Mouse (Mus musculus) forebrain, embryonic 11.5 days (tissue): ENCODE measurements at regions not wholly inside any gene's neighbourhood (a gene's known extent, or its start where the extent isn't known, plus 50 kb on each side); places are given as distances from the start of the nearest gene placed in this dataset.
A peak's percentile ranks its signal among the peaks of the same experiment; 100 is the strongest.

Experiments
- ATAC-seq: fragments of 200-750 bp; cut with Nextera tagmentation; replicated peaks from 2 replicates; pipeline ENCODE4 v1.8.0; 2017; ENCODE audit warnings: moderate TSS enrichment; ENCODE audit not compliant: low FRiP score
- DNase-seq: peaks from one replicate; pipeline ENCODE4 v3.0.0-alpha.2; 2017; ENCODE audit warnings: low spot score
- H3K27ac ChIP-seq: fragments of 300-500 bp; sonication (generic); 2 replicates; pipeline ENCODE4 v1.5.1; 2014; ENCODE audit warnings: low read depth, low read length
- H3K27me3 ChIP-seq: fragments of 300-500 bp; sonication (generic); 2 replicates; pipeline ENCODE4 v1.6.1; 2014; ENCODE audit warnings: mild to moderate bottlenecking, low read length, mixed read lengths; ENCODE audit not compliant: control insufficient read depth, insufficient read depth
- H3K36me3 ChIP-seq: fragments of 300-500 bp; sonication (generic); 2 replicates; pipeline ENCODE4 v1.6.1; 2014; ENCODE audit warnings: mild to moderate bottlenecking, low read length, moderate library complexity, mixed read lengths; ENCODE audit not compliant: control insufficient read depth, insufficient read depth
- H3K4me1 ChIP-seq: fragments of 300-500 bp; sonication (generic); replicated peaks from 2 replicates; pipeline ENCODE4 v1.6.1; 2014; ENCODE audit warnings: low read length, mixed read lengths; ENCODE audit not compliant: control insufficient read depth, insufficient read depth
- H3K4me2 ChIP-seq: fragments of 300-500 bp; sonication (generic); 2 replicates; pipeline ENCODE4 v1.6.1; 2014; ENCODE audit warnings: low read depth, mild to moderate bottlenecking, low read length, moderate library complexity, mixed read lengths; ENCODE audit not compliant: severe bottlenecking
- H3K4me3 ChIP-seq: fragments of 300-500 bp; sonication (generic); 2 replicates; pipeline ENCODE4 v1.5.1; 2014; ENCODE audit warnings: low read depth, low read length
- H3K9ac ChIP-seq: fragments of 300-500 bp; sonication (generic); 2 replicates; pipeline ENCODE4 v1.6.1; 2014; ENCODE audit warnings: low read length
- H3K9me3 ChIP-seq: fragments of 300-500 bp; sonication (generic); 2 replicates; pipeline ENCODE4 v1.6.1; 2016; ENCODE audit warnings: low read length, mixed read lengths; ENCODE audit not compliant: control insufficient read depth
- WGBS: fragments of 180-500 bp; shearing (Covaris S2); extraction: QIAGEN DNeasy Blood & Tissue Kit; methylation state at CpG from one replicate; pipeline ENCODE4 v1.1.7; 2014; 5-methylcytosine and 5-hydroxymethylcytosine counted together

DNA sequence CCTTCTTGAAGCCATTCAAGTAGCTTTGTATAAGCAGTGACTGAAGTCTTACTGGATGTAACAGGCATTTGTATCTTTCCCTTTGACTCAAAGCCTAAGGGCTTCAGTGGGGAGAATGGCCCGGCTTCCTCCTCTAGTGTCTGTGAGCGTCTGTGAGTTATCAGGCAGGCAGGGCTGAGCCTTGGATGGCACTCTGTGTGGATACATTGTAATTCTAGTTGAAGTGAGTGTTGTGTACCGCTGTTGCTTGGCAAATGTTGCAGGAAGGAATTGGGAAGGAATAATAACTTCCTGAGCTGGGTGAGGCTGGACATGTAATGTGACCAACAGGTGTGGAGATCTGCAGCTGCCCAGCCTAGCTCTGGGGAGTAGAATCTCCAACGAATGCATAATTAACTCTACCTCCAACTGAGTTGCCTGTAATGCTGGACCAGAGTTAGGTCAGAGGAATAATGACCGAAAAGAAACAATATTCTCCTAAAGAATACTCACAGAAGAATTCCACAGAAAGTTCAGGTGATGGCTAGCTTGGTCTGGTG lies 120.7 kb upstream of the Tut7 start:
- Histone ChIP-seq H3K9ac (no peak overlapping the region), H3K4me2 (no peak overlapping the region), H3K4me1 (peaks cover 2% of the 10 kb centered on the region; the same call in 1 of the 2 replicates), H3K4me3 (no peak overlapping the region), H3K27ac (no peak overlapping the region), H3K9me3 (no peaks in the 10 kb centered on the region), H3K36me3 (no peaks in the 10 kb centered on the region), H3K27me3 (no peaks in the 10 kb centered on the region)
- DNase-seq (no peak), ATAC-seq (no peak)
- WGBS, result 52% methylated on average over 5 of the region's 5 CpGs

DNA sequence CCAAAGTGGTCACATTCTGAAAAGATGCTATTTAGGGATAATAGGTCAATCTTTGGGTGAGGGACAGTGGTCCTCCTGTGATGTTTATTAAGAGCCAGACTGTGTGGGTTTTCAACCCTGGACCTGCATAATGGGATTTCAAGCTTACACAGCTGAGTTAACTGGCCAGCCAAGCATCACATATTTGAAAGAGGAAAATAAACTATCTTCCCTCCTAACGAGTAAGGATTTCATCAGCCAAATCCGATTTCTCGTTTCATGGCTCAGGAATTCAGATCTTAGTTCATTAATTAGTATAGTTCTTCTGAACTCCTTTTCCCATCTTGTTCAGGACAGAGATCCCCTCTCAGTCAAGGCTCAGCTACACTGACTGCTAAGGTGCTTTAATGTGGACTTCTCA lies 120.1 kb upstream of the Tut7 start:
- H3K4me2 ChIP-seq, result no peak overlapping the region

GRCm38 (mm10) chr13:59941519-59941918 lies 118.6 kb upstream of the Tut7 start:
- no peak overlapping the region for H3K4me2 ChIP-seq
- no peak overlapping the region for H3K27ac ChIP-seq
- ATAC-seq (no peak), DNase-seq (no peak)
- H3K9ac ChIP-seq, result no peak overlapping the region; the same call in 1 of the 2 replicates
- WGBS, result 75% methylated on average over 3 of the region's 3 CpGs
- no peaks in the 10 kb centered on the region for H3K36me3 ChIP-seq
- H3K4me1 ChIP-seq, result peaks cover 2% of the 10 kb centered on the region; the same call in 1 of the 2 replicates
- no peaks in the 10 kb centered on the region for H3K27me3 ChIP-seq
- no peaks in the 10 kb centered on the region for H3K9me3 ChIP-seq
- H3K4me3 ChIP-seq, result no peak overlapping the region

More for the DNA sequence above, 120.1 kb upstream of the Tut7 start:
- 26% methylated on average over 3 of the region's 3 CpGs for WGBS
- no peak for ATAC-seq
- Histone ChIP-seq H3K27ac (no peak overlapping the region), H3K27me3 (no peaks in the 10 kb centered on the region), H3K4me3 (no peak overlapping the region), H3K4me1 (peaks cover 2% of the 10 kb centered on the region; the same call in 1 of the 2 replicates), H3K9ac (no peak overlapping the region), H3K9me3 (no peaks in the 10 kb centered on the region), H3K36me3 (no peaks in the 10 kb centered on the region)
- DNase-seq, result no peak

GRCm38 (mm10) chr13:59940414-59941205 lies 117.7 kb upstream of the Tut7 start:
- H3K9ac ChIP-seq, result peak overlapping the region; percentile 30
- 24% methylated on average over 16 of the region's 16 CpGs for WGBS
- H3K27ac ChIP-seq, result no peak overlapping the region

DNA sequence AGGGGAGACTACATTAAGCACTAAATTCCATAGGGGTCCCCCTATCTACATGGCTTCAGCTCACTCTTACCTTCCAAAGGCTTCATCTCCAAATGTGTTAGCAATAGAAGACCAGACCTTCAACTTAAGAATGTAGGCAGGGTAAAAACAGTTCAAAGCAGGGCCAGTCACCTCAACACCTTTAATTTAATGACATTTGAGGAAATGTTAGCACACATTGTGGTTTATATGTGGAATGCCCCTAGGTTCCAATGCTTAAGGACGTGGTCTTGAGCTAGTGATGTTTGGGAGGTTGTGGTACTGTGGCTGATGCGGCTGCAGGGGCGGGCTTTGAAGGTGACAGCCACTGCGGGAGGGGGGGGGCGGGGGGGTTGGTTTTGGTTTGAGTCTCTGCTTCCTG lies 116.9 kb upstream of the Tut7 start:
- H3K4me3 ChIP-seq, result no peak overlapping the region
- DNase-seq (no peak), ATAC-seq (no peak)
- WGBS, result 66% methylated on average over 5 of the region's 5 CpGs
- no peak overlapping the region for H3K9ac ChIP-seq
- no peaks in the 10 kb centered on the region for H3K36me3 ChIP-seq
- H3K27ac ChIP-seq, result no peak overlapping the region
- H3K9me3 ChIP-seq, result no peaks in the 10 kb centered on the region
- H3K4me2 ChIP-seq, result no peak overlapping the region
- peaks cover 2% of the 10 kb centered on the region; the same call in 1 of the 2 replicates for H3K4me1 ChIP-seq
- H3K27me3 ChIP-seq, result no peaks in the 10 kb centered on the region

More at GRCm38 (mm10) chr13:59940414-59941205, 117.7 kb upstream of the Tut7 start:
- H3K27me3 ChIP-seq, result no peaks in the 10 kb centered on the region
- no peak overlapping the region for H3K4me3 ChIP-seq
- no peak for DNase-seq
- peak; percentile 39; the same call in 1 of the 2 replicates for ATAC-seq
- peak overlapping the region; percentile 40 for H3K4me2 ChIP-seq
- no peaks in the 10 kb centered on the region for H3K9me3 ChIP-seq
- peaks cover 2% of the 10 kb centered on the region; the same call in 1 of the 2 replicates for H3K4me1 ChIP-seq
- H3K36me3 ChIP-seq, result no peaks in the 10 kb centered on the region

DNA sequence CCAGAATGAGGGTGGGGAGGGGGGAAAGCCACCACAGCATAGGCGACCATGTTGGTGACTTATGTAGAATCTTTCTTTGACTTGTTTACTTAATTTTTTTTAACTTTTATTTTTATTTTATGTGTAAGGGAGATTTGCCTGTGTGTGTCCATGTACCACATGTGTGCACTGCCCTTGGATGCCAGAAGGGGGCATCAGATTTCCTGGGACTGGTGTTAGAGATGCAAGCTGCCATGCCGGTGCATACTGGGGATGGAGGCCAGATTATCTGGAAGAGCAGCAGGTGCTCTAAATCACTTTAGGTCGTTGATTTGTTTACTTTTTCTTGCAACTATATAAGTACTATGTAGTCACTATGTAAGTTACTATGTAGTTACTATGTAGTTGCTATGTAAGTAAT lies 114.2 kb upstream of the Tut7 start:
- peaks cover 2% of the 10 kb centered on the region; the same call in 1 of the 2 replicates for H3K4me1 ChIP-seq
- H3K4me2 ChIP-seq, result no peak overlapping the region
- H3K27ac ChIP-seq, result no peak overlapping the region
- H3K27me3 ChIP-seq, result no peaks in the 10 kb centered on the region
- no peaks in the 10 kb centered on the region for H3K9me3 ChIP-seq
- H3K4me3 ChIP-seq, result no peak overlapping the region
- no peaks in the 10 kb centered on the region for H3K36me3 ChIP-seq
- ATAC-seq (no peak), DNase-seq (no peak)
- WGBS, result 62% methylated on average over 3 of the region's 3 CpGs
- no peak overlapping the region for H3K9ac ChIP-seq

- 59% methylated on average over 1 of the region's 1 CpGs for WGBS
- H3K9me3 ChIP-seq, result no peaks in the 10 kb centered on the region
- no peak overlapping the region for H3K9ac ChIP-seq
- no peaks in the 10 kb centered on the region for H3K36me3 ChIP-seq
- ATAC-seq (no peak), DNase-seq (peak; percentile 32)
- H3K27me3 ChIP-seq, result no peaks in the 10 kb centered on the region
- H3K4me1 ChIP-seq, result no peaks in the 10 kb centered on the region
- no peak overlapping the region for H3K27ac ChIP-seq
- no peak overlapping the region for H3K4me2 ChIP-seq
- no peak overlapping the region for H3K4me3 ChIP-seq
Measured at GRCm38 (mm10) chr13:59934556-59934955, 111.6 kb upstream of the Tut7 start.

DNA sequence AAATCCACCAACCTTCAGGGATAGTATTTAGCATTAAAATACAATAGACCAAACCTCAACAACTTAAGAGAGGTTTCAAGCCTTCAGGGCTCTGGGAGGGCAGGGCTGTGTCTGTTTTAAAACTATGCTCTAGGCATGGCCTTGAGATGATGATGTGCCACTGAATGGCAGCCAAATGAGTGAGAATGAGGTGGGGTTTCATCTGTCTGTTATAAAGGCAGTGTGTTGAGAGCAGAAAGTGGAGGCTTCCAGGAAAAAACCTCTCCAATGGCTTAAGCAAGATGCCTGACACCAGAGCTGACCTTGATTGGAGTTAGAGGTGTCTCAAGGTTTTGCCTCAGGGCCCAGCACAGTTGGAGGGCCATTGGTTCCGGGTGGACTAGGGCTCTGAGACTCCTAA lies 111.1 kb upstream of the Tut7 start:
- no peaks in the 10 kb centered on the region for H3K4me1 ChIP-seq
- H3K9me3 ChIP-seq, result no peaks in the 10 kb centered on the region
- 67% methylated on average over 1 of the region's 1 CpGs for WGBS
- H3K36me3 ChIP-seq, result no peaks in the 10 kb centered on the region
- H3K4me3 ChIP-seq, result no peak overlapping the region
- no peak overlapping the region for H3K4me2 ChIP-seq
- ATAC-seq (no peak), DNase-seq (peak; percentile 19)
- no peak overlapping the region for H3K9ac ChIP-seq
- no peaks in the 10 kb centered on the region for H3K27me3 ChIP-seq
- H3K27ac ChIP-seq, result no peak overlapping the region
